Mouse (Mus musculus): ENCODE data around the gene Robo1.

Robo1 gene

DNA sequence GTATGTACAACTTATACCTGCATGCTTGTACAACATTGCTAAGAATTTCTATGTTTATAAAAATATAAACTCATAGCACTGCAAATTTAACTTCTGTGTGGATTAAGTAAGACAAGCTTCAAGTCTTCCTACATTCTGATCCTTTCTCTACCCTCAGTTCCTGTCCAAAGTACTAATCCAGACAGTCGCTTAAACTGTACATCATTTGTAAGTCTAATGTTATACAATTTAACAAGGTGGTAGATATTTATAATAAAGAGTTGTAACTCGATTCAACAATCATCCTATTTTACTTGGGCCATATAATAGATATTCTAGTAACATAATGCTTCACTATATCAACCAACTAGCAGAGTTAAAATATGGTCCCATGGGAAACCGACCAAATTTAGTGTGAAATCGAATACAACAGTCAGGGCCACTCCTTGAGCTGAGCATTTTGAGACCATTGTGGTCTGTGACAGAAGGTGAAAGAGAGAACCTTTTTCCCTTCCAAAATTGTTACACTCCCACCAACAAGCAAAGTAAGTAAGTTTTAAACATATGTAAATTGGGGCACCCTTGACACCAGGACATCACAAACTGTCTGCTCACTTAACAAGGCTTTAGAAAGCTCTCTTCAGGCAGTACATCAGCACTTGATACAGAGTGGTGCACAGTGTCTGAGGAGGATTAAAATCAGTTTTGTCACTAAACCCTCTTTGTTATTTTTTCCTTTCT, 295.5 kb downstream of the Robo1 start:
- DNase-seq (ENCODE audit: low spot score) = no peak

- DNase-seq (ENCODE audit: low spot score) = peak; percentile 59
Measured at GRCm38 (mm10) chr16:72605066-72605465, 297.0 kb downstream of the Robo1 start.

DNA sequence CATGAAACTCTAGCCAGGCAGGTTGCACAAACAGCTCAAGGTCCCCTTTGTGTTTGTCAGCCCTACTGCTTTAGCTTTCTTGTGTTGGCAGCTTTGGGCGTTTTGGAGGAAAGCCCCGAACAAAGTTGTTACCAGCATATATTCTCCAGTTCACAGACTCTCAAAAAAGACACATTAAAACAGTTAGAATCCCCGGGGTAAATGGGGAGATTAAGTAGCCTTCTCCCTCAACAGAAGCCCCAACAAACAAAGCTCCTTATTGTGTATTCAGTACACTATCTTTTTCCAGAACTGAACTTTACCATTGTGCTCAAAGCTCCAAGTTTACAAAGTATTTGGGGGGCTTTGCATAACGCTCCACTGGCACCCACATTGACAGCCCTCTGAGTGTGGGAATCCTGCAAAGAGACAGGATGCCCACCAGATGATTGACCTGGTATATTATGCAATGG, 302.6 kb downstream of the Robo1 start:
- no peak for DNase-seq (ENCODE audit: low spot score)

DNA sequence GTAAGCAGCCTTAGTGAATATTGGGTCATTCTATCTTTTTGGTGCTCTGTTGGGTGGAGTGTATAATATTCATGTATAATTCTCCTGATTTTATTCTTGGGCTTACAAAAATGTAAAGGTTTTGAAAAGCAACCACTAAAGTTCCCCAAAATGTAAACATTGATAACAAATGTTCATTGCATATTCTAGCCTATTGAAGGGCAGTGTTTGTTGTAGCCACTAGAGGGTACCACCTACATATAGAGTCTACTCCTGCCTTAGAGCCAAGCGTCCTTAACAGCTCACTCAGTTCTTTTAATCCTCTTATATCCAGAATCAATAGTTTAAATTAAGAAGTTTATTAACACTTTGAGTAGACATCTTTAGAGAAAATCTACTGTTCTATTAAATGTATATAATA, 306.8 kb downstream of the Robo1 start:
- no peak for DNase-seq (ENCODE audit: low spot score)

DNA sequence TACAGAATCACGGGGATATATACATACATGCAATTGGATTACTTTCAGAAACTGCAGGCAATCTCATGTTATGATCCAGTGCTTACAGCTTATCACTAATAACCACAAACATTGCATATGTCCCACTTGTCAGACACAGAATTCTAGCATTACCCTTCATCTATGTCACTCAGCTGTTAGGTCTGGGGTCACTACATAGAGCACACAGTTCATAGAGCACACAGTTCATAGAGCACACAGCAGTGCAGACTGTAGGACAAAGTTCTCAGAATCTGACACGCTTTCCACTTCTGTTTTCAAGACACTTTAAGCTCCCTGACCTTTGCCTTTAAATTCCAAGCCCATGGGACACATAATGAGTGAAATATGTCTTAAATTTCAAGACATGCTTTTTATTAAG, 307.3 kb downstream of the Robo1 start:
- DNase-seq (ENCODE audit: low spot score) = no peak

- DNase-seq (ENCODE audit: low spot score) = no peak
Measured at GRCm38 (mm10) chr16:72622371-72622770, 314.3 kb downstream of the Robo1 start.

- DNase-seq (ENCODE audit: low spot score) = no peak
Measured at GRCm38 (mm10) chr16:72622868-72623267, 314.8 kb downstream of the Robo1 start.

- DNase-seq (ENCODE audit: low spot score) = no peak
Measured at GRCm38 (mm10) chr16:72633846-72634245, 325.7 kb downstream of the Robo1 start.

DNA sequence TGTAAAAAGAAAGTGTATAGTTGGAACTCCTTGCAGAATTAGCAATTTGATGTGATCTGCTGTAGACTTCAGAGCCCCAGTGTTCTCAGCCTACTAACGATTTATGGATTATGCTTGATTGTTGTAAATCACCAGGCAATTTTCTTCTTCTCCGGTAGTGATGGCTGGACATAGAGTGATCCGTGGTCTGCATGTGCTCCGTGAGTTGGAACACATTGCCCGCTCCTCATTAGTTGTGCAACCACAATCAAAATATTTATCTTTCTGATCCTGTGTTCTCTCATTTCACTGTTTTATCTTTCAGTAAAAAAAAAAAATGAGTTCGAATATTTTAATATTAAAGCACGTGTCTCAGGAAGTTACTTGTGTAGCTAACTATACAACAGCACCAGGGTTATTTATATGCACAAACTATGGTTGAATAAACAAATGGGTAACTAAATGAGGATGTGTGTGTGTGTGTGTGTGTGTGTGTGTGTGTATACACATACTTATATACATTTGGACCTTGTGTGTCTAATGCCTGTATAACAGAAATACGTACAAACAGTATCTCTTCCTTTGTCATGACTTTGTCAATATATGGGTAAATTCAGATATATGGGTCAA, 331.3 kb downstream of the Robo1 start:
- no peak for DNase-seq (ENCODE audit: low spot score)

DNA sequence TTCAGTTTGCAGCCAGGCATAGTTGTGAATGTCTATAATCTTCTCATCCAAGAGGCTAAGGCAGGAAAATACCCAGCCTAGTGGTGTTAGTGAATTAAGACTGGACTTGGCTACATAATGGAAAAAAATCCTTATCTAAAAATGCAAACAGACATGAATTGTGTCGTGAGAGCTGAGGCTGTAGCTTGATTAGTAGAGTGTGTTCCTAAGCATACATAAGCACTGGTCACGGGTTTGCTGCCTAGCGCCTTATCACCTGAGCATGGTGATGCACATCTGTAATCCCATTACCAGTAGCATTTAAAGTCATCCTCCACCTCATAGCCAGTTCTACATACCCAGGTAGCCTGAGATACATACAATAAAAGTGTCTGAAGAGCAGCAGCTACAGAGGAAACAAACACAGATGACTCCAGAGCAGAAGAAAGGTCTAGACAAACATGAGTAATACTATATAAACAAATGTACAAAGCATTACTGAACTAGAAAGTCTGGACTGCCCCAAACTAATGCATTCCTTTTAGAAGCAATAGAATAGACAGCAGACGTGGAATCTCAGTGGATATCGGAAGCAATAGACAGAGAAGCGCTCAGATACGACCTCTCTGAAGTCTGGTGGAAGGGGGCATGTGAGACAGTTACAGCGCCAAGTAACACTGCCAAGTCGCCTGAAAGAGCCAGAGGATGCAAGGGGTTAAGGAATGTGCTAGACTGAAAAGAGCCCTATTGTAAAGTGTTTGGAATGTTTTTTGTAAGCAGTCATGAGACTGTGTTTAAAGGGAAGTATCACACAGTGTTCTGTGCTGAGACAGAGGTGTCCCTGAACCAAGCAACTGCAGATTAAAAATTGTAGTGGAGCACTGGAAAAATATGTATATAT, 333.1 kb downstream of the Robo1 start:
- DNase-seq (ENCODE audit: low spot score) = no peak

GRCm38 (mm10) chr16:72645890-72646289, 337.8 kb downstream of the Robo1 start:
- DNase-seq (ENCODE audit: low spot score) = no peak

GRCm38 (mm10) chr16:72649314-72649713, 341.2 kb downstream of the Robo1 start:
- peak; percentile 27 for DNase-seq (ENCODE audit: low spot score)

- DNase-seq (ENCODE audit: low spot score) = no peak
Measured at GRCm38 (mm10) chr16:72655411-72655810, 347.3 kb downstream of the Robo1 start.

- DNase-seq (ENCODE audit: low spot score) = peak; percentile 17
Measured at GRCm38 (mm10) chr16:72662837-72663350, 354.8 kb downstream of the Robo1 start.

DNA sequence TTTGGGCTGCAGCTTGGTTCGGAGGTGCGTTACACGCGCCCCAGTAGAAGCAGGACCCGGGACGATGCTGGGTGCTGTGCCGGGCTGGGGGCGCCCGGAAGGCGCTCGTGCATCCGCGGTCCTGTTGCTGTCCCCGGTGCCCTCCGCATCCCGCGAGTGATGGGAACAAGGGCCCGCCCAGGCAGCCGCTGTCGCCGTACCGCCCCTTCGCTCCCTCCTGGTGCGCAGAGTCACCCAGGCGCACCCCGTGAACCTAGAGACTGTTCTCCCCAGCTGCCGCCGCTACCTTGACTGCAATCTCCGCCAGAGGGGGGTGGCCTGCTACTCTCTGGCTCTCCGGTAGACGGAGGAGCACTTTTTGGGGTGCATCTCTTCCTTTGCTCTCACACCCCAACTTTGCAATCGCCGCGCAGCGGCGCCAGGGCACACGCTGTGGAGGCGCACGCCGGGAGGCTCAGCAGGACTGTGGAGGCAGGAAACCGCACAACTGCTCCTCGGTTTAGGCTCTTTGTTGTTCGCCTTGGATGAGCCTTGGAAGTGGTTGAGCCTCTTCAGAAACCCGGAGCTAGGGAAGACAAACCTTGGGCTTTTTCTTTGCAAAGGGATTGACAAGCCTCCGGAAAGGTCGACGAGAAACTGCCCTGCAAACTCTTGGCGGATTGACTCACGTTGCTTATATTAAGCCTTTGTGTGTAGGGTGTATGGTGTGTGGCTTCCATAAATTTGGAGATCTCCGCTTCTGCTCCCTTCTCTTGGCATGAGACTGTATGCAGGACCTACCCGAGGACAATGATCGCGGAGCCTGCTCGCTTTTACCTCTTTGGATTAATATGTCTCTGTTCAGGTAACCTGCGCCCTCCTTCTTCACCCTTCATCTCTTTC, 355.5 kb downstream of the Robo1 start:
- DNase-seq (ENCODE audit: low spot score) = peak; percentile 7

DNA sequence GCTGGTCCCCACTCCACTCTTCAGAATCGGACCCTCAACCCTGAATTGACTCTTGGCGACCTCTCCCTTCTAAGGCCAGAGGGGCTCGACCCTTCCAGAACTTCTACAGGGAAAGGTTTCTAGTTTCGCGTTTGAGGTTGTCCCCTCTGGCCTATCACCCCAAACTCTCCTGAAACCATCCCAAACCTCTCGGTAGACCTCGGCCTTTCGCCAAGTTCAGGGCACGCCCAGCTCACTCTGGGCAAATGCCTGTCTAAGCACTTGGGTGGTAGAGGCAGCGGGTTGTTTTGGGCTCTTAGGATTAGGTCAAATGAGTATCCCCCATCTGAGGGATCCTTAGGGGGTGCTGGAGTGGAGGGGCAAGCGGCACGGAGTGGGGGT, 356.1 kb downstream of the Robo1 start:
- DNase-seq (ENCODE audit: low spot score) = no peak

DNA sequence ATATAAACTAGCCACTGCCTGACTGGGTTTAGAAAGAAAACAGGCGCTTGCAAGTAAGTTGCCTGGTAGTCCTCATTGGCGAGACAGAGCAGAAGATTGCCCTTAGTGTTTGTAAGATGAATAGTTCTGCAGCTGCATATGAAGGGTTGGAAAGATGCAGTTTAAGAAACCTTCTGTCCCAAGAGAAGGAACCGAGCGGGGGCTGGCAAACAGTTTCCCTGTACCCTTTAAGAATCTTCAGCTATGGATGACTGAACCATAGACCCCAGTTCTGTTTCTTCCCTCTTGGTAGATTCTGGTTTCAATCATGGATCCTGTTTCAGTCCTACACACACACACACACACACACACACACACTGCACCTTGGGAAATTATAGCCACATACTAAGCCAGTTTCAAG, 356.7 kb downstream of the Robo1 start:
- no peak for DNase-seq (ENCODE audit: low spot score)

DNA sequence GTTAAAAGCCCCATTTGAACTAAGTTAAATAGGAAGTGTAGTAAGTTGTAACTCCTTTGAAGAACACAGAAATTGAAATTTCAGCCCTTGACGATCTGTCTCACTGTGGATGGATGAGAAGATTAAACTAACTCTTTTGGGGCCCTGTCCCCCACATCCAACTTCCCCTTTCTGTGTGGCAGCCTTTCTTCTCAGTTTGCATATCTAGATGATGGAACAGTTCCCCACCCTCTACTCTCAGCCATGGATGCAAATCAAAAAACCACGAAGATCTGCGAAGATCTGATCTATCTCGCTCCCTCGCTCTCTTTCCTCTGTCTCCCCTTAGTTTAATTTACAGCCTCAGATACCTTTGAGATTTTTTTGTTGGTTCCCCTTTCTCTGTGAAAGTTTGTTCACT, 357.3 kb downstream of the Robo1 start:
- DNase-seq (ENCODE audit: low spot score) = no peak

DNA sequence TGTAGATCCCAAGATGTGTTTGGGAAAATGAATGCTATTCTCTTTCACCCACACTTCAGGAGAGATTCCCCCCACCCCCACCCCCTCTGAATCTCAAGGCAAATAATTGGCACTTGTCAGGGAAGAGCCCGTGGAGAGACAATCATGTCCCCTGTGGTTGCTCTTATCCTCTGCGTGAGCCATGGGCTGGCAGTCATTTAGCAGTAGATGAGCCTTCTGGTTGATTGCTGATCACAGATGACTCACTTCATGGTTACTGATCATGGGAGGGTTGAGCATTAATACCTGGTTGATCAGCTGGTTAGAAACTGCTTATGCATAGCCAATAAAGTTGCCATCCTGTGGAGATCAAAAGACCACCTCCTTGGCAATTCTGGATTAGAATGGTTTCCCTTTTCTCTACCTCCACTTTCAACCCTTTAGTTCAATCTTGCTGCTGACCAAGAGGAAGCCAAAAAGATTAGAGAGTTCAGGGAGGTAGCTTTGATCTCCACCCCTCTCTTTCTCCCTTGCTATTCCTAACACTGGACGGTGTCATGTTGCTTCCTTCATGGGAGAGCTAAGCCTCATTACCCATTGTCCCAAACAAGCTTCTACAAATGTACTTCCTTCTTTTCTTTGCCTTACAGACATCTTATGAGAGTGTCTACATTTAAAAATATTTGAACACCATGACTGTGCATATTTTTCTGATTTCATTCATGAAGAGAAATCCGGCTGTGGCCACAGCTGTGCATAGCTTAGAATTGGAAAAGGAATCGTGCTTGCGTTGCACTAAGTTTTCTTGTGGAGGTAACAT, 362.3 kb downstream of the Robo1 start:
- DNase-seq (ENCODE audit: low spot score) = no peak

DNA sequence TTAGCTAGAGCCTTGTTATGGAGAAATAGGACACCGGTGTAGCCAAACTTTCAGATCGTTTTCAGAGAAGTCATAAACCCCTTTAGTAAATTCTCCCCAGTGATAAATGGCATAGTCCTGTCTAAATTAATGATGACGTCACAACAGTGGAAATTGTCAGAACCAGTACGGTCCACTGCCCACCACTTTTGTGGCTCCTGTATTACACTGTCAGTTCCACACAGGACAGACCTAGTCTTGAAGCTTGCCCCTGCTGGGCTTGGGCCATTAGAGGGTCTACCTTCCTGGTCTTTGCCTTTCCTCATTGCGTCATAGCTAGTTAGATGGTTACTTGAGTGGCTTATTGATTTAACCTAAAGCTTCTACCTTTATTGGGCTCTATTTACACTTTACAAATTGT, 369.1 kb downstream of the Robo1 start:
- no peak for DNase-seq (ENCODE audit: low spot score)

- no peak for DNase-seq (ENCODE audit: low spot score)
Measured at GRCm38 (mm10) chr16:72678450-72678849, 370.3 kb downstream of the Robo1 start.
